Mouse (Mus musculus) forebrain, embryonic 14.5 days (tissue): ENCODE data around the gene Gm20388. TPM values are rescaled to one million over a fixed set of nuclear protein-coding genes. Genes with fewer than 3 reads are reported as not detected.

Experiments used
- ATAC-seq: fragments of 200-750 bp; cut with Nextera tagmentation; 2 replicates; pipeline ENCODE4 v1.8.0; 2017; ENCODE audit warnings: mild to moderate bottlenecking, moderate library complexity
- DNase-seq: peaks from one replicate; pipeline ENCODE4 v3.0.0-alpha.2; 2015; ENCODE audit warnings: low spot score
- H3K27ac ChIP-seq: fragments of 300-500 bp; sonication (generic); 2 replicates; pipeline ENCODE4 v1.5.1; 2014; ENCODE audit warnings: low read depth, mild to moderate bottlenecking, control low read depth, low read length, moderate library complexity
- H3K27me3 ChIP-seq: fragments of 300-500 bp; sonication (generic); replicated peaks from 2 replicates; pipeline ENCODE4 v1.6.1; 2014; ENCODE audit warnings: low read length, control low read depth, mixed read lengths; ENCODE audit not compliant: control insufficient read depth, insufficient read depth
- H3K36me3 ChIP-seq: fragments of 300-500 bp; sonication (generic); 2 replicates; pipeline ENCODE4 v1.6.1; 2014; ENCODE audit warnings: low read length, control low read depth; ENCODE audit not compliant: control insufficient read depth, insufficient read depth
- H3K4me1 ChIP-seq: fragments of 300-500 bp; sonication (generic); 2 replicates; pipeline ENCODE4 v1.6.1; 2014; ENCODE audit warnings: antibody characterized with exemption, low read length, control low read depth; ENCODE audit not compliant: control insufficient read depth, insufficient read depth
- H3K4me2 ChIP-seq: fragments of 300-500 bp; sonication (generic); 2 replicates; pipeline ENCODE4 v1.6.1; 2014; ENCODE audit warnings: mild to moderate bottlenecking, control low read depth, low read length
- H3K4me3 ChIP-seq: fragments of 300-500 bp; sonication (generic); 2 replicates; pipeline ENCODE4 v1.5.1; 2014; ENCODE audit warnings: low read depth, low read length, control low read depth
- H3K9ac ChIP-seq: fragments of 300-500 bp; sonication (generic); 2 replicates; pipeline ENCODE4 v1.6.1; 2014; ENCODE audit warnings: mild to moderate bottlenecking, low read length, control low read depth, moderate library complexity
- H3K9me3 ChIP-seq: fragments of 300-500 bp; sonication (generic); replicated peaks from 2 replicates; pipeline ENCODE4 v1.6.1; 2016; ENCODE audit warnings: low read length, control low read depth, mixed read lengths; ENCODE audit not compliant: control insufficient read depth
- WGBS: fragments of 180-500 bp; shearing (Covaris S2); extraction: QIAGEN DNeasy Blood & Tissue Kit; methylation state at CpG from one replicate; pipeline ENCODE4 v1.1.7; 2014; 5-methylcytosine and 5-hydroxymethylcytosine counted together
- polyA plus RNA-seq: library from polyadenylated mRNA; unstranded; fragments of >200 nt; fragmentation: Nextera tagmentation; extraction: Ambion mirVana; gene quantifications from 2 replicates; pipeline ENCODE4 v1.2.1, GENCODE M21; 2014

Gene Gm20388
- polyA plus RNA-seq, 1 experiment from 2014 or later: 7.4 TPM

GRCm38 (mm10) chr8:122554786-122555185 lies 2644.1 kb downstream of the Gm20388 start:
- peaks cover 21% of the 10 kb centered on the region for H3K27me3 ChIP-seq
- no peak overlapping the region for H3K4me2 ChIP-seq
- ATAC-seq (no peak), DNase-seq (peak; percentile 78)
- no peak overlapping the region for H3K9ac ChIP-seq
- no peak overlapping the region for H3K27ac ChIP-seq
- H3K4me1 ChIP-seq: no peaks in the 10 kb centered on the region
- WGBS: 69% methylated on average over 6 of the region's 6 CpGs
- no peaks in the 10 kb centered on the region for H3K9me3 ChIP-seq
- H3K36me3 ChIP-seq: no peaks in the 10 kb centered on the region
- H3K4me3 ChIP-seq: no peak overlapping the region

GRCm38 (mm10) chr8:122556030-122557009 lies 2645.7 kb downstream of the Gm20388 start:
- H3K4me1 ChIP-seq: no peaks in the 10 kb centered on the region
- no peaks in the 10 kb centered on the region for H3K36me3 ChIP-seq
- H3K4me2 ChIP-seq: no peak overlapping the region
- ATAC-seq: no peak
- no peak overlapping the region for H3K4me3 ChIP-seq
- 74% methylated on average over 12 of the region's 12 CpGs for WGBS
- H3K9ac ChIP-seq: no peak overlapping the region
- no peaks in the 10 kb centered on the region for H3K9me3 ChIP-seq
- no peak overlapping the region for H3K27ac ChIP-seq
- peaks cover 6% of the 10 kb centered on the region for H3K27me3 ChIP-seq
- DNase-seq: no peak

GRCm38 (mm10) chr8:122557248-122558038 lies 2646.8 kb downstream of the Gm20388 start:
- Histone ChIP-seq H3K27ac (no peak overlapping the region), H3K36me3 (no peaks in the 10 kb centered on the region), H3K9ac (no peak overlapping the region), H3K4me1 (no peaks in the 10 kb centered on the region), H3K4me2 (no peak overlapping the region), H3K4me3 (no peak overlapping the region), H3K9me3 (no peaks in the 10 kb centered on the region), H3K27me3 (no peaks in the 10 kb centered on the region)
- DNase-seq (no peak), ATAC-seq (no peak)
- 47% methylated on average over 10 of the region's 10 CpGs for WGBS

GRCm38 (mm10) chr8:122558671-122559349 lies 2648.2 kb downstream of the Gm20388 start:
- Histone ChIP-seq H3K27me3 (no peaks in the 10 kb centered on the region), H3K4me1 (no peaks in the 10 kb centered on the region), H3K4me2 (no peak overlapping the region), H3K9ac (no peak overlapping the region), H3K27ac (no peak overlapping the region), H3K9me3 (no peaks in the 10 kb centered on the region), H3K4me3 (no peak overlapping the region), H3K36me3 (no peaks in the 10 kb centered on the region)
- no peak for ATAC-seq
- 18% methylated on average over 12 of the region's 12 CpGs for WGBS
- no peak for DNase-seq

GRCm38 (mm10) chr8:122561199-122561598 lies 2650.6 kb downstream of the Gm20388 start:
- 78% methylated on average over 5 of the region's 5 CpGs for WGBS
- H3K36me3 ChIP-seq: no peaks in the 10 kb centered on the region
- DNase-seq: no peak
- H3K9me3 ChIP-seq: no peaks in the 10 kb centered on the region
- no peaks in the 10 kb centered on the region for H3K27me3 ChIP-seq
- peaks cover under 1% of the 10 kb centered on the region; the same call in 1 of the 2 replicates for H3K4me1 ChIP-seq
- no peak overlapping the region for H3K4me3 ChIP-seq
- no peak overlapping the region for H3K9ac ChIP-seq
- no peak for ATAC-seq
- no peak overlapping the region for H3K27ac ChIP-seq
- no peak overlapping the region for H3K4me2 ChIP-seq

- H3K27ac ChIP-seq: no peak overlapping the region
- ATAC-seq (no peak), DNase-seq (no peak)
Observed at GRCm38 (mm10) chr8:122564363-122565352, 2654.0 kb downstream of the Gm20388 start.

GRCm38 (mm10) chr8:122566766-122567165 lies 2656.1 kb downstream of the Gm20388 start:
- no peaks in the 10 kb centered on the region for H3K27me3 ChIP-seq
- DNase-seq (no peak), ATAC-seq (no peak)
- peak overlapping the region; percentile 84 for H3K4me3 ChIP-seq
- peaks cover 19% of the 10 kb centered on the region for H3K36me3 ChIP-seq
- 27% methylated on average over 6 of the region's 6 CpGs for WGBS
- no peaks in the 10 kb centered on the region for H3K9me3 ChIP-seq
- H3K4me2 ChIP-seq: peak overlapping the region; percentile 89
- peak overlapping the region; percentile 82; the same call in 1 of the 2 replicates for H3K27ac ChIP-seq
- peak overlapping the region; percentile 84 for H3K9ac ChIP-seq
- H3K4me1 ChIP-seq: peaks cover 13% of the 10 kb centered on the region

More at GRCm38 (mm10) chr8:122564363-122565352, 2654.0 kb downstream of the Gm20388 start:
- Histone ChIP-seq H3K4me3 (no peak overlapping the region), H3K36me3 (no peaks in the 10 kb centered on the region), H3K9ac (no peak overlapping the region), H3K4me2 (no peak overlapping the region), H3K9me3 (no peaks in the 10 kb centered on the region), H3K27me3 (no peaks in the 10 kb centered on the region), H3K4me1 (peaks cover 13% of the 10 kb centered on the region)
- 89% methylated on average over 25 of the region's 25 CpGs for WGBS
